Mouse (Mus musculus) MEL (cell line): ENCODE measurements around the gene Eps15. TPM values are rescaled to one million over a fixed set of nuclear protein-coding genes. Genes with fewer than 3 reads are reported as not detected.

ENCODE experiments used
- polyA plus RNA-seq, 2 experiments: library from polyadenylated mRNA; stranded (reverse) in 1 of 2; unstranded in 1 of 2; fragments of >175 nt in 1 of 2; fragments of >200 nt in 1 of 2; gene quantifications; 2 replicates each; pipeline versions ENCODE4 v1.2.1 to v1.2.4; 2012; ENCODE audit warnings: low replicate concordance in 2 of 2, low read depth in 1 of 2; ENCODE audit not compliant: insufficient read length in 2 of 2, insufficient read depth in 1 of 2, missing spikeins in 1 of 2
- total RNA-seq: library from RNA; depleted of rRNA; stranded (reverse); fragments of 300-350 nt; gene quantifications from 2 replicates; pipeline ENCODE4 v1.2.3, GENCODE M21; 2012; rRNA removed

The Eps15 gene
- total and polyA plus RNA-seq, 3 experiments, result 19.7 to 107 (median 53.3) TPM

Other genes with a start within 250 kb of the Eps15 start
- 14.9 and 19.7 TPM in 2 replicates for gene Osbpl9, start 78.0 kb upstream of the Eps15 start, total RNA-seq
- 10 to 100 TPM in 1 of 2 experiments, not detected in 1; 42.6 TPM for gene Osbpl9, start 78.0 kb upstream of the Eps15 start, polyA plus RNA-seq
- not detected in 2 replicates for gene Calr4, start 45.8 kb upstream of the Eps15 start, total RNA-seq
- under 1 TPM in 1 of 2 experiments, not detected in 1; 0.04 TPM for gene Calr4, start 45.8 kb upstream of the Eps15 start, polyA plus RNA-seq
- 1.8 and 2.8 TPM in 2 replicates for gene Ttc39a, start 126.4 kb downstream of the Eps15 start, total RNA-seq
- gene Ttc39a, start 126.4 kb downstream of the Eps15 start, polyA plus RNA-seq, result 1 to 10 TPM in 1 of 2 experiments, not detected in 1; 4.2 TPM
- 7.9 and 8.7 TPM in 2 replicates for gene Rnf11, start 204.5 kb downstream of the Eps15 start, total RNA-seq
- 1 to 10 TPM in 1 of 2 experiments, not detected in 1; 8.6 TPM for gene Rnf11, start 204.5 kb downstream of the Eps15 start, polyA plus RNA-seq